Mouse (Mus musculus): Measurements from ENCODE around the gene Smpdl3b.
A peak's percentile ranks its signal among the peaks of the same experiment; 100 is the strongest.
"Not testable (repeated sequence)": the region's sequence is repeated elsewhere in the genome, so short reads cannot be mapped to it uniquely, and the experiment has no call there.

Gene Smpdl3b

DNA sequence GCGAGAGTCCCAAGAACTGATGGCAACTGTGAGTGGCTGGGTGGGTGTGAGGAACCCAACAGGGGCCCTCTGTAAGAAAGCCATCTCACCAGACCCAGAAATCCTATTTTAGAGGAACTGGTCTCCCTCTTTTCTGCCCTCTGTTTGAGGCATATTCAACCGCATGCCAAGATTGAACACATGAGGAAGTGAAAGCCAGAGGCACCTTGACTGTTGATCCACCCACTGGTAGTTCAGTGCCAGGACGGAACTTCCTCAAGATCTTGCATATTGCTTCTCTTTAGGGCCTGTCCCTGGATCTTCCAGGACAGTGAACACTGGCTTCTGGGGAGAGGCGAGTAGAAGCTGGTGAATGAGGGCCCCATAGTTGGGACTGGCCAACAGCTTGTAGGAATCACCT lies 23.2 kb upstream of the Smpdl3b start:
- DNase-seq (ENCODE audit: low read depth, low spot score) = no peak

GRCm38 (mm10) chr4:132778562-132779201 lies 21.6 kb upstream of the Smpdl3b start:
- no peak for DNase-seq (ENCODE audit: low read depth, low spot score)

GRCm38 (mm10) chr4:132776764-132777163 lies 19.7 kb upstream of the Smpdl3b start:
- peak; percentile 85 for DNase-seq (ENCODE audit: low read depth, low spot score)

DNA sequence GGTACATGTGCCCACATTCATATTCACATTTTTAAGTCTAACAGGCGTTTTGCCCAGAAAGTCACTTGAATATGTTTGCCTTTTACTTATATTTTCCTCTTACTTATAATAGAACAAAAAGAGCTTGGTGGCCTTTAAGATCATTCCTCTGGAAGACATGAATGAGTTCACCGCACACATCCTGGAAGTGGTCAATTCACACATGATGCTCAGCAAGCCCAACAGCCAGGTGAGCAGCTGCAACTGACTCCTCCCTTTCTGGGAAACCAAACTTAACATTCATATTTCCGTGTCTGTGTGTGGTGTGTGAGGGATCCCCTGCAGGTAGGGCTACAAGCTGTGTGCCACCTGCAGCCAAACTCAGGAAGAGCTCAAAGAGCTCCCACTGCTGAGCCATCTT lies 17.9 kb upstream of the Smpdl3b start:
- no peak for DNase-seq (ENCODE audit: low read depth, low spot score)

- no peak for DNase-seq (ENCODE audit: low read depth, low spot score)
Observed at GRCm38 (mm10) chr4:132771776-132772175, 14.7 kb upstream of the Smpdl3b start.

GRCm38 (mm10) chr4:132767914-132768876 lies 11.1 kb upstream of the Smpdl3b start, which contains the start of gene Rpa2:
Gene Rpa2, plus strand, starts transcription at chr4:132768332.
- peak; percentile 100 for DNase-seq (ENCODE audit: low read depth, low spot score)

GRCm38 (mm10) chr4:132763125-132763524 lies 6.1 kb upstream of the Smpdl3b start:
- not testable (repeated sequence) for DNase-seq (ENCODE audit: low read depth, low spot score)

DNA sequence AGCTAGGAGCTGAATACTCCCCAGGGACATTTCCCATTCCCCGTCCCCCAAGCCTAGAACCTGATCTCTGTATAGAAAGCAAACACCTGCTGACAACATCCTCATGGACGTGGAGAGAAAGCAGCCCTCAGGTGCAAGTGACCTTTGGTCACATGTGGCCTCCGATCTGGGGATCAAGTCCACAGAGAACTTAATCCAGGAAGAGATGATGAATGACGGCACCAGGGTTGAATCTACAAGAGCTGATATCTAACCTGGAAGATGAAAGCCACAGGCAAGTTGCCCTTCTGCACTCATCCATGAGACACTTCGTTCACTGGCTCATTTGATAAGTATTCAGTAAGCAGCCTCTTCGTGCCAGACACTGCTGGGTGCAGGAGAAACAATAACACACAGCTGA lies 5.5 kb upstream of the Smpdl3b start:
- no peak for DNase-seq (ENCODE audit: low read depth, low spot score)

GRCm38 (mm10) chr4:132760296-132760695 lies 3.2 kb upstream of the Smpdl3b start:
- DNase-seq (ENCODE audit: low read depth, low spot score) = no peak

GRCm38 (mm10) chr4:132757633-132758351 lies 740 bp upstream of the Smpdl3b start:
- DNase-seq (ENCODE audit: low read depth, low spot score) = no peak

- DNase-seq (ENCODE audit: low read depth, low spot score) = peak; percentile 53
Observed at GRCm38 (mm10) chr4:132752992-132753391, 4.1 kb downstream of the Smpdl3b start.

GRCm38 (mm10) chr4:132749258-132749982 lies 7.6 kb downstream of the Smpdl3b start:
- peak; percentile 92 for DNase-seq (ENCODE audit: low read depth, low spot score)

- no peak for DNase-seq (ENCODE audit: low read depth, low spot score)
Observed at GRCm38 (mm10) chr4:132748778-132749177, 8.3 kb downstream of the Smpdl3b start.

GRCm38 (mm10) chr4:132747664-132748259 lies 9.3 kb downstream of the Smpdl3b start:
- peak; percentile 59 for DNase-seq (ENCODE audit: low read depth, low spot score)

GRCm38 (mm10) chr4:132746911-132747517 lies 10.0 kb downstream of the Smpdl3b start:
- no peak for DNase-seq (ENCODE audit: low read depth, low spot score)

DNA sequence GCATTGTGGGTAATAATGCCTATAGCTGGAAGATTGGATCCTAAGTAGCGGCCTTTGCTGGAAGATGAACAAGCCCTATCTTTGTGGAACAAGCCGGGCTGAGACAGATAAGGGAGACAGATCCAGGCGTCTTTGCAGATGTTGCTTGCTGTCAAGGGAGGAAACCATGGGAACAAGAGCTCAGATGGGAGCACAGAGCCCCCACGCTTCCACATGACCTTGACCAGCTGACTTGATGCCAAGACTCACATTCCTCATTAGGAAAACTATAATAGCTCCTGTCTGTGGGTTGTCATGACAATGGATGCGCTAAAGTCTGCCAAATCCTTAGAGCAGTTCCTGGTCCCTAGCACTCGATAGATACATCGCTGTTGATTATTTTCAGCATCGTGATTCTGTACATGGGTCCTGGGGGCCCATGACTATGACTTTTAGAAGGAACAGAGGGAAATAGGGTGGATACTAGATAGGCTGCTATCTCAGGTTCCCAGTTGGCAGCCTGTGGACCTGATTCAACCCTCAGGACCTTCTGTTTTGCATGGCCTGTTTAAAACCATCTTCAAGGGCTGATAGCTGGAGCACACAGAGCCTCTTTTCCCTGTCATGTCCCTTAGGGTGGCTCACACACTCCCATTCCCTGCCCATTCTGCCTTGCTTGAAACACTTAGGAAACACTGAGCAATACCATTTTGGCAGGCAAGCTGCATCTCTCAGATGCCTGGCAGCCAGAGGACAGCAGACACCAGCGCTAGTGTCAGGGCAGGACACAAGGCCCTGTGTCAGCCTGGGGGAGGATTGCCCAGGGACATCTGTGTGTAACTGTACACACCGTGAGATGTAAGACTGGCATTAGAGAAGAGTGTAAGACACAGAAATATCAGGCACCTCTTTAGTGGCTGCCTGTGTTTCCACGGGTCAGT lies 12.8 kb downstream of the Smpdl3b start:
- peak; percentile 45 for DNase-seq (ENCODE audit: low read depth, low spot score)

DNA sequence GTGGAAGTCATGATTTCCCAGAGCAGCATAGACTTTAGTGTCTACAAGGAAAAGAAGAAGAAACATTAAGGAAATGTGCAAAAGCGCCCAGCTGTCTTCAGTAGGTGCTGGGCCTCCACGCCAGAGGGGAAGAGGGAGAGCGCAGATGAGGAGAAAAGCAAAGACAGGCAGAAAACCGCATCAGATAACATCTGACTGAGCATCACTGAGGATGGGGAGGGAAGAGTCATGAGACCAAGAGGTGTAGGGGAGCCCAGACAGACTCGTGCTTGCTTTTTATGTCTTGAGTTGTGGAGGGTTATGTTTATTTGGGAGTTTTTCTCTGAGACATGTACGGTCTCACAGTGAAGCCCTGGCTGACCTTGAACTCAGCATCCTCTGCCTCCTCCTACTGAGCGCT lies 15.6 kb downstream of the Smpdl3b start:
- DNase-seq (ENCODE audit: low read depth, low spot score) = no peak

GRCm38 (mm10) chr4:132737154-132737553 lies 19.9 kb downstream of the Smpdl3b start:
- peak; percentile 85 for DNase-seq (ENCODE audit: low read depth, low spot score)

GRCm38 (mm10) chr4:132735894-132736293 lies 21.2 kb downstream of the Smpdl3b start:
- no peak for DNase-seq (ENCODE audit: low read depth, low spot score)

Measured in R1 (cell line).